Mouse (Mus musculus): ENCODE results near the gene Gm11549. TPM values are rescaled to one million over a fixed set of nuclear protein-coding genes. Genes with fewer than 3 reads are reported as not detected.
A peak's percentile ranks its signal among the peaks of the same experiment; 100 is the strongest.

The Gm11549 gene
- 1.0 and 1.3 TPM in 2 replicates for total RNA-seq (2014; rRNA removed)
- 0.53 and 0.62 TPM in 2 replicates for polyA plus RNA-seq (2015; fragmentation: Nextera tagmentation; extraction: Ambion mirVana)

GRCm38 (mm10) chr3:36521073-36522060 lies at the start of gene Gm11549:
TSS of gene Gm11549 (minus strand) at chr3:36521813.
- WGBS: 1% methylated on average over 51 of the region's 51 CpGs
- H3K4me3 ChIP-seq (ENCODE audit: low read length): peak within 1 kb of the TSS; percentile 57
- TF ChIP-seq CTCF (IDR thresholded peaks at IDR 0.05; ENCODE audit: low read depth): no peak

GRCm38 (mm10) chr3:36569836-36570235 lies 48.2 kb upstream of the Gm11549 start:
- ATAC-seq (no peak), DNase-seq (ENCODE audit: low spot score) (no peak)
- Histone ChIP-seq H3K9ac (replicated peaks; ENCODE audit: low read length) (no peak overlapping the region), H3K9me3 (ENCODE audit: low read length) (no peaks in the 10 kb centered on the region), H3K4me1 (ENCODE audit: insufficient read depth, low read length) (no peaks in the 10 kb centered on the region), H3K36me3 (ENCODE audit: insufficient read depth, low read length) (peaks cover 12% of the 10 kb centered on the region), H3K4me2 (ENCODE audit: low read depth, low read length) (peak overlapping the region; percentile 95), H3K27ac (no peak overlapping the region), H3K4me3 (ENCODE audit: low read length) (peak overlapping the region; percentile 78; the same call in 1 of the 2 replicates), H3K27me3 (ENCODE audit: insufficient read depth, low read length) (no peaks in the 10 kb centered on the region)
- no peak for TF ChIP-seq CTCF (IDR thresholded peaks at IDR 0.05; ENCODE audit: low read depth)
- WGBS: 83% methylated on average over 5 of the region's 5 CpGs

More at GRCm38 (mm10) chr3:36521073-36522060, at the start of gene Gm11549:
- Histone ChIP-seq H3K4me1 (ENCODE audit: insufficient read depth, low read length) (peaks cover 4% of the 10 kb centered on the region; the same call in 1 of the 2 replicates), H3K9me3 (ENCODE audit: low read length) (no peaks in the 10 kb centered on the region), H3K4me2 (ENCODE audit: low read depth, low read length) (peak within 1 kb of the TSS; percentile 99), H3K27me3 (ENCODE audit: insufficient read depth, low read length) (peaks cover 14% of the 10 kb centered on the region; the same call in 1 of the 2 replicates), H3K36me3 (ENCODE audit: insufficient read depth, low read length) (no peaks in the 10 kb centered on the region), H3K9ac (replicated peaks; ENCODE audit: low read length) (peak within 1 kb of the TSS; percentile 48), H3K27ac (no peak within 1 kb of the TSS)
- peak; percentile 58 for ATAC-seq
- peak; percentile 30 for DNase-seq (ENCODE audit: low spot score)

- peaks cover 53% of the 10 kb centered on the region for H3K36me3 ChIP-seq (ENCODE audit: insufficient read depth, low read length)
- WGBS: 88% methylated on average over 3 of the region's 3 CpGs
- H3K4me1 ChIP-seq (ENCODE audit: insufficient read depth, low read length): no peaks in the 10 kb centered on the region
- DNase-seq (ENCODE audit: low spot score) (no peak), ATAC-seq (no peak)
- H3K4me3 ChIP-seq (ENCODE audit: low read length): no peak overlapping the region
- H3K27me3 ChIP-seq (ENCODE audit: insufficient read depth, low read length): no peaks in the 10 kb centered on the region
- TF ChIP-seq CTCF (IDR thresholded peaks at IDR 0.05; ENCODE audit: low read depth): no peak
- H3K27ac ChIP-seq: no peak overlapping the region
- H3K4me2 ChIP-seq (ENCODE audit: low read depth, low read length): no peak overlapping the region
- H3K9me3 ChIP-seq (ENCODE audit: low read length): no peaks in the 10 kb centered on the region
- no peak overlapping the region for H3K9ac ChIP-seq (replicated peaks; ENCODE audit: low read length)
Observed at GRCm38 (mm10) chr3:36563666-36564065, 42.1 kb upstream of the Gm11549 start.

GRCm38 (mm10) chr3:36559606-36560005 lies 38.0 kb upstream of the Gm11549 start:
- Histone ChIP-seq H3K9me3 (ENCODE audit: low read length) (no peaks in the 10 kb centered on the region), H3K36me3 (ENCODE audit: insufficient read depth, low read length) (peaks cover 62% of the 10 kb centered on the region), H3K4me1 (ENCODE audit: insufficient read depth, low read length) (no peaks in the 10 kb centered on the region), H3K4me3 (ENCODE audit: low read length) (no peak overlapping the region), H3K4me2 (ENCODE audit: low read depth, low read length) (no peak overlapping the region), H3K9ac (replicated peaks; ENCODE audit: low read length) (no peak overlapping the region), H3K27ac (no peak overlapping the region), H3K27me3 (ENCODE audit: insufficient read depth, low read length) (no peaks in the 10 kb centered on the region)
- no peak for TF ChIP-seq CTCF (IDR thresholded peaks at IDR 0.05; ENCODE audit: low read depth)
- 90% methylated on average over 4 of the region's 4 CpGs for WGBS
- ATAC-seq (0 out of 2 replicates have a peak, but pooled peaks have one; percentile 21), DNase-seq (ENCODE audit: low spot score) (no peak)

- 89% methylated on average over 1 of the region's 1 CpGs for WGBS
- DNase-seq (ENCODE audit: low spot score) (no peak), ATAC-seq (no peak)
- H3K9me3 ChIP-seq (ENCODE audit: low read length): no peaks in the 10 kb centered on the region
- no peak overlapping the region for H3K4me3 ChIP-seq (ENCODE audit: low read length)
- no peaks in the 10 kb centered on the region for H3K4me1 ChIP-seq (ENCODE audit: insufficient read depth, low read length)
- no peak overlapping the region for H3K27ac ChIP-seq
- no peak overlapping the region for H3K4me2 ChIP-seq (ENCODE audit: low read depth, low read length)
- peaks cover 53% of the 10 kb centered on the region for H3K36me3 ChIP-seq (ENCODE audit: insufficient read depth, low read length)
- no peak for TF ChIP-seq CTCF (IDR thresholded peaks at IDR 0.05; ENCODE audit: low read depth)
- H3K9ac ChIP-seq (replicated peaks; ENCODE audit: low read length): no peak overlapping the region
- no peaks in the 10 kb centered on the region for H3K27me3 ChIP-seq (ENCODE audit: insufficient read depth, low read length)
Observed at GRCm38 (mm10) chr3:36557601-36558000, 36.0 kb upstream of the Gm11549 start.

- no peaks in the 10 kb centered on the region for H3K27me3 ChIP-seq (ENCODE audit: insufficient read depth, low read length)
- under 1% methylated on average over 39 of the region's 39 CpGs for WGBS
- peaks cover 21% of the 10 kb centered on the region for H3K36me3 ChIP-seq (ENCODE audit: insufficient read depth, low read length)
- DNase-seq (ENCODE audit: low spot score) (peak; percentile 95), ATAC-seq (peak; percentile 95)
- peak within 1 kb of the TSS; percentile 66 for H3K4me2 ChIP-seq (ENCODE audit: low read depth, low read length)
- peaks cover 5% of the 10 kb centered on the region; the same call in 1 of the 2 replicates for H3K4me1 ChIP-seq (ENCODE audit: insufficient read depth, low read length)
- peak within 1 kb of the TSS; percentile 55 for H3K4me3 ChIP-seq (ENCODE audit: low read length)
- no peak for TF ChIP-seq CTCF (IDR thresholded peaks at IDR 0.05; ENCODE audit: low read depth)
- peak within 1 kb of the TSS; percentile 51 for H3K9ac ChIP-seq (replicated peaks; ENCODE audit: low read length)
- no peaks in the 10 kb centered on the region for H3K9me3 ChIP-seq (ENCODE audit: low read length)
- H3K27ac ChIP-seq: peak within 1 kb of the TSS; percentile 75
Observed at GRCm38 (mm10) chr3:36552406-36553047, 30.9 kb upstream of the Gm11549 start, which contains the start of gene Exosc9. TSS of gene Exosc9 (plus strand) at chr3:36552606.
